Mouse (Mus musculus): ENCODE results near the gene Mgat4b. TPM values are rescaled to one million over a fixed set of nuclear protein-coding genes. Genes with fewer than 3 reads are reported as not detected.
"Not testable (repeated sequence)": the region's sequence is repeated elsewhere in the genome, so short reads cannot be mapped to it uniquely, and the experiment has no call there.

The Mgat4b gene
- 23.6 and 24.7 TPM in 2 replicates for polyA plus RNA-seq (2012)

DNA sequence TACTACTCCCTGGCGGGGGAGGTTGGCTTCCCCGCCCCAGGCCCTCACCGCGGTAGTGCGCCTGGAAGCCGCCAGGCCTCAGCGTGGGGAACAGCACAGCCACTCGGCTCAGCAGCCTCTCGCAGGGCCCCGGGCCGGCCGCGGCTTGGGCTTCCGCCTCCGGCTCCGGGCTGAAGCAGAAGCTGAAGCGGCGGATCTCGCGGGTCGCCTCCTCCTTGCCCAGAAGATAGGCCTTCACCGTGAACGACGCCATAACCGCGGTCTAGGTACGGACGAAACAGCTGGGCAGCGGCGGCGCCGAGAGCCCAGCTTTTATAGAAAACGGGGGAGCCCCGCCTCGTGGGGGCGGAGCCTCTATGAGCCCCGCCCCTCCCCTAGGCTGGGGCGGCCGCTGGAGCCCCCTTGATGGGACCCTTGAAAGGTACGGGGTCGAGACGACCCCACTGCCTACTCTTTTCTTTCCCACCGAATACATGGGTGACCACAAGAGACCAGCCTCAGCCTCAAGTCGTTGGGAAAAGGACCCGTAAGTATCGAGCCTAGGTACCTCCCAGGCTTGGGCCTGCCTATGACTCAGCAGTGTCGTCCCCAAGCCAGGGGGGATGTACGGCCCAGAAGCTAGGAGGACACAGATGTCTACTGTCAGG, at the start of gene Mgat4b, which contains the start of gene Sqstm1:
TSS of gene Mgat4b (plus strand) at position 386 of the 647 bp plus-strand sequence.
TSS of gene Sqstm1 (minus strand) at position 323 of the 647 bp plus-strand sequence.
- peak within 1 kb of the TSS; percentile 98 for H3K4me3 ChIP-seq (replicated peaks)
- no peaks in the 10 kb centered on the region for H3K27me3 ChIP-seq (ENCODE audit: control insufficient read depth)
- peaks cover 63% of the 10 kb centered on the region for H3K4me1 ChIP-seq (ENCODE audit: control insufficient read depth)
- H3K9me3 ChIP-seq (ENCODE audit: control insufficient read depth, low read length), result no peaks in the 10 kb centered on the region
- TF ChIP-seq GATA1 (IDR thresholded peaks at IDR 0.05; ENCODE audit: low read length), result no peak
- no peak for TF ChIP-seq TAL1 (IDR thresholded peaks at IDR 0.05; ENCODE audit: low read length)
- H3K36me3 ChIP-seq (ENCODE audit: control insufficient read depth), result peaks cover 51% of the 10 kb centered on the region

GRCm38 (mm10) chr11:50161578-50162304, 48.9 kb upstream of the Mgat4b start:
- Histone ChIP-seq H3K4me3 (replicated peaks) (no peak overlapping the region), H3K36me3 (ENCODE audit: control insufficient read depth) (peaks cover 82% of the 10 kb centered on the region), H3K27me3 (ENCODE audit: control insufficient read depth) (no peaks in the 10 kb centered on the region), H3K4me1 (ENCODE audit: control insufficient read depth) (peaks cover 7% of the 10 kb centered on the region), H3K9me3 (ENCODE audit: control insufficient read depth, low read length) (no peaks in the 10 kb centered on the region)
- no peak for TF ChIP-seq TAL1 (IDR thresholded peaks at IDR 0.05; ENCODE audit: low read length)
- no peak for TF ChIP-seq GATA1 (IDR thresholded peaks at IDR 0.05; ENCODE audit: low read length)

DNA sequence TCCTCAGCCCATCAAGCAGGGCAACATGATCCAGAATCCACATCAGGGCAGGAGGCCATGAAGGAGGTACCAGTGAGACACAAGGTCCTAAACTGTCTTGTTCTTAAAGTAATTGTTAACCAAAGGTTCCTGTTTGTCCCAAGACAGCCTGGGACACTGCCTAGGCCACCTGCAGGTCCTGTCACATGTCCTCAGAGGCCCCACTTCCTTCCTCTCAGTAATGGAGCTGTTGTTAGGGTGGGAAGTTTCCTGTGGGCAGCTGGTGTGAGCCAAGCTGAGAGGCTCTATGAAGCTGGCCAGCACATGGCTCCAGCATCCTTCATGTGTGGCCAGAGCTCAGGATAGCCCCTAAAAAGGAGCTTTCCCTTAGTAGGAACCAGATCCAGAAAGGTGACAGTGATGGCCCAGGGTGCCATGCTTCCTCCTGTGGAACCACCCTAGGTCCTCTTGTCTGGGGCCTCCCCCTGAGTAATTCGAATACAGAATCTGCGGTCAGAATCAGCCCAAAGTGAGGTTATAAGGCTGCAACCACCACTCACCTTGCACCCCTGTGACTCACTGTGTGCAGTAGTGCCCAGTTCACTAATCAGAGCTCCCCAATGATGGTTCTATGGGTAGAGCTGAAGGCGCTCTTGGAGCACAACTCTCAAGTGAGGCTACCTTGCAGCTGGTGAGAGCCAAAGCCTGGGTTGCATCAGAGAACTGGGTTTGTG, 48.2 kb upstream of the Mgat4b start:
- no peaks in the 10 kb centered on the region for H3K9me3 ChIP-seq (ENCODE audit: control insufficient read depth, low read length)
- H3K36me3 ChIP-seq (ENCODE audit: control insufficient read depth), result peaks cover 74% of the 10 kb centered on the region
- no peak overlapping the region for H3K4me3 ChIP-seq (replicated peaks)
- no peak for TF ChIP-seq GATA1 (IDR thresholded peaks at IDR 0.05; ENCODE audit: low read length)
- no peak for TF ChIP-seq TAL1 (IDR thresholded peaks at IDR 0.05; ENCODE audit: low read length)
- H3K27me3 ChIP-seq (ENCODE audit: control insufficient read depth), result no peaks in the 10 kb centered on the region
- H3K4me1 ChIP-seq (ENCODE audit: control insufficient read depth), result peaks cover 7% of the 10 kb centered on the region

GRCm38 (mm10) chr11:50168352-50168751, 42.3 kb upstream of the Mgat4b start:
- TF ChIP-seq GATA1 (IDR thresholded peaks at IDR 0.05; ENCODE audit: low read length) (no peak), TAL1 (IDR thresholded peaks at IDR 0.05; ENCODE audit: low read length) (no peak)
- peaks cover 60% of the 10 kb centered on the region for H3K36me3 ChIP-seq (ENCODE audit: control insufficient read depth)

GRCm38 (mm10) chr11:50174111-50174729, 36.5 kb upstream of the Mgat4b start, which contains the start of gene Mrnip:
Gene Mrnip (plus strand): TSS chr11:50174444.
- Histone ChIP-seq H3K4me3 (replicated peaks) (peak within 1 kb of the TSS; percentile 73), H3K4me1 (ENCODE audit: control insufficient read depth) (peaks cover 31% of the 10 kb centered on the region), H3K36me3 (ENCODE audit: control insufficient read depth) (peaks cover 49% of the 10 kb centered on the region)
- H3K27me3 ChIP-seq (ENCODE audit: control insufficient read depth); H3K9me3 ChIP-seq (ENCODE audit: control insufficient read depth, low read length): not testable (repeated sequence)

More at GRCm38 (mm10) chr11:50168352-50168751, 42.3 kb upstream of the Mgat4b start:
- H3K27me3 ChIP-seq (ENCODE audit: control insufficient read depth), result no peaks in the 10 kb centered on the region
- H3K4me1 ChIP-seq (ENCODE audit: control insufficient read depth), result peaks cover 12% of the 10 kb centered on the region
- H3K4me3 ChIP-seq (replicated peaks), result no peak overlapping the region
- no peaks in the 10 kb centered on the region for H3K9me3 ChIP-seq (ENCODE audit: control insufficient read depth, low read length)

- peaks cover 44% of the 10 kb centered on the region for H3K36me3 ChIP-seq (ENCODE audit: control insufficient read depth)
- TF ChIP-seq TAL1 (IDR thresholded peaks at IDR 0.05; ENCODE audit: low read length) (no peak), GATA1 (IDR thresholded peaks at IDR 0.05; ENCODE audit: low read length) (no peak)
- no peaks in the 10 kb centered on the region for H3K27me3 ChIP-seq (ENCODE audit: control insufficient read depth)
- H3K4me3 ChIP-seq (replicated peaks), result peak overlapping the region; percentile 73
- H3K4me1 ChIP-seq (ENCODE audit: control insufficient read depth), result peaks cover 27% of the 10 kb centered on the region
- H3K9me3 ChIP-seq (ENCODE audit: control insufficient read depth, low read length), result no peaks in the 10 kb centered on the region
These were observed 35.9 kb upstream of the Mgat4b start for GRCm38 (mm10) chr11:50174730-50175187.

DNA sequence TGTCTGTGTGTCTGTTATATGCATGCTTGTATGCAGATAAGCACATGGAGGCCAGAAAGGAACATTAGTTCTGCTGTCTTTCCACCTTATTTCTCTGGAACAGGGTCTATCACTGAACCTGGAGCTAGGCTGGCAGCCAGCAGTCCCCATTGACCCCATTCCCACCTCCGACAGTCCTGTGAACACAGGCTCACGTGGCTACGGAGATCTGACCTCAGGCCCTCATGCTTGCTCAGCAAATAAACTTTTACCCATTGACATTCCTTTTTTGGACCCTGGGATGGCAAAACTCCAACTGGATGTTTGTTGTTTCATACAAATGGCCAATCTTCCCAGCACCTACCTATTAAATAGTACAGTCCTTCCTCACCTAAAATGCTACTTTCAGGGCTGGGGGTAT, 34.3 kb upstream of the Mgat4b start:
- H3K4me1 ChIP-seq (ENCODE audit: control insufficient read depth), result peaks cover 27% of the 10 kb centered on the region
- no peaks in the 10 kb centered on the region for H3K27me3 ChIP-seq (ENCODE audit: control insufficient read depth)
- H3K4me3 ChIP-seq (replicated peaks), result peak overlapping the region; percentile 31
- H3K9me3 ChIP-seq (ENCODE audit: control insufficient read depth, low read length), result no peaks in the 10 kb centered on the region
- H3K36me3 ChIP-seq (ENCODE audit: control insufficient read depth), result peaks cover 30% of the 10 kb centered on the region
- TF ChIP-seq TAL1 (IDR thresholded peaks at IDR 0.05; ENCODE audit: low read length) (no peak), GATA1 (IDR thresholded peaks at IDR 0.05; ENCODE audit: low read length) (no peak)

- Histone ChIP-seq H3K4me1 (ENCODE audit: control insufficient read depth) (peaks cover 27% of the 10 kb centered on the region), H3K36me3 (ENCODE audit: control insufficient read depth) (peaks cover 22% of the 10 kb centered on the region), H3K9me3 (ENCODE audit: control insufficient read depth, low read length) (no peaks in the 10 kb centered on the region), H3K4me3 (replicated peaks) (no peak overlapping the region), H3K27me3 (ENCODE audit: control insufficient read depth) (no peaks in the 10 kb centered on the region)
- TF ChIP-seq GATA1 (IDR thresholded peaks at IDR 0.05; ENCODE audit: low read length), result no peak
- TF ChIP-seq TAL1 (IDR thresholded peaks at IDR 0.05; ENCODE audit: low read length), result no peak
These were observed 33.6 kb upstream of the Mgat4b start for GRCm38 (mm10) chr11:50177111-50177510.
